Mouse (Mus musculus) forebrain, embryonic 16.5 days (tissue): ENCODE measurements around the gene Vmn1r3. TPM values are rescaled to one million over a fixed set of nuclear protein-coding genes. Genes with fewer than 3 reads are reported as not detected.
"Not testable (repeated sequence)": the region's sequence is repeated elsewhere in the genome, so short reads cannot be mapped to it uniquely, and the experiment has no call there.

Source experiments
- ATAC-seq: fragments of 200-750 bp; cut with Nextera tagmentation; 2 replicates; pipeline ENCODE4 v1.8.0; 2017; ENCODE audit warnings: mild to moderate bottlenecking, moderate library complexity
- H3K27ac ChIP-seq: fragments of 300-500 bp; sonication (generic); 2 replicates; pipeline ENCODE4 v1.5.1; 2014; ENCODE audit warnings: low read length, control low read depth
- H3K27me3 ChIP-seq: fragments of 300-500 bp; sonication (generic); replicated peaks from 2 replicates; pipeline ENCODE4 v1.6.1; 2014; ENCODE audit warnings: low read length; ENCODE audit not compliant: control insufficient read depth, insufficient read depth
- H3K36me3 ChIP-seq: fragments of 300-500 bp; sonication (generic); 2 replicates; pipeline ENCODE4 v1.6.1; 2014; ENCODE audit not compliant: control insufficient read depth, insufficient read depth
- H3K4me1 ChIP-seq: fragments of 300-500 bp; sonication (generic); replicated peaks from 2 replicates; pipeline ENCODE4 v1.6.1; 2014; ENCODE audit warnings: low read length; ENCODE audit not compliant: control insufficient read depth, insufficient read depth
- H3K4me2 ChIP-seq: fragments of 300-500 bp; sonication (generic); 2 replicates; pipeline ENCODE4 v1.6.1; 2014; ENCODE audit warnings: mild to moderate bottlenecking, low read length, control low read depth
- H3K4me3 ChIP-seq: fragments of 300-500 bp; sonication (generic); replicated peaks from 2 replicates; pipeline ENCODE4 v1.5.1; 2014; ENCODE audit warnings: mild to moderate bottlenecking, low read length, control low read depth
- H3K9ac ChIP-seq: fragments of 300-500 bp; sonication (generic); replicated peaks from 2 replicates; pipeline ENCODE4 v1.6.1; 2014; ENCODE audit warnings: low read depth, low read length, control low read depth
- H3K9me3 ChIP-seq: fragments of 300-500 bp; sonication (generic); 2 replicates; pipeline ENCODE4 v1.6.1; 2016; ENCODE audit warnings: low read length; ENCODE audit not compliant: control insufficient read depth
- WGBS: fragments of 180-500 bp; shearing (Covaris S2); extraction: QIAGEN DNeasy Blood & Tissue Kit; methylation state at CpG from one replicate; pipeline ENCODE4 v1.1.7; 2014; 5-methylcytosine and 5-hydroxymethylcytosine counted together
- polyA plus RNA-seq: library from polyadenylated mRNA; unstranded; fragments of >200 nt; fragmentation: Nextera tagmentation; extraction: Ambion mirVana; gene quantifications from 2 replicates; pipeline ENCODE4 v1.2.1, GENCODE M21; 2015

Vmn1r3 gene
- polyA plus RNA-seq, 1 experiment from 2014 or later, result not detected

DNA sequence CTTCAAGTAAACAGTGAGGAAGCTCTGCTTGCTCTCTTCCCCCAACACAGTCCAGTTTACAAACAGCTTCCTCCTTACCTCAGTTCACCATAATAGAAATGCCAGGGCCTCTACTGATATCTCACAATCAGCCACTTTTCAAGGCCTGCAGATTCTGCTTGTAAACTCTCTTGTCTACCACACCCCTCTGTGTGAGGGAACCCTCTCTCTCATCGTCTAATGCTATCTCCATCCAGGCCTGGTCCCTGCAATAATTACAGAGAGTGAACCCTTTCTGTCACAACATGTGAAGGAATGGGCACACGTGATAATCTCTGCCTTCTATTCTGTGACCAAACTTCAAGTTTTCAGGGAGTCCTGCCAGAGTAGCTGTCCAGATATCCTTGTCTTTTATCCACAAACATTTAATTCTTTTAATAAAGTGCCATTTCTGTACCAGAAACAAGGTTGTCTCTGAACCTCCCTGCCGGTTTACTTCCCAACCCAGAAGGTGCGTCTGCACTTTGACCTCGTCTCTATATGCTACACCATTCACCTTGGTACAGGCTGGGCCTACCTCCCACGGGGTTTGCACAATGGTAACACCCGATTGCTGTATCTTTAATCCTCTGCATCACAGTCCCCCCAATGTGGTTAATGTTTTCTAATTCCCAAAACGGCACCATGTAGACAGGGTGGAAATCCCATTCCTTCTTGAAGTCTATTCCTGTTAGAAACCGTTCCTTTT lies 38.5 kb upstream of the Vmn1r3 start:
- H3K36me3 ChIP-seq, H3K27ac ChIP-seq, H3K27me3 ChIP-seq, H3K4me3 ChIP-seq, H3K4me1 ChIP-seq, H3K9ac ChIP-seq, H3K4me2 ChIP-seq, ATAC-seq: not testable (repeated sequence)
- H3K9me3 ChIP-seq, result peaks cover 26% of the 10 kb centered on the region
- 63% methylated on average over 5 of the region's 9 CpGs for WGBS

DNA sequence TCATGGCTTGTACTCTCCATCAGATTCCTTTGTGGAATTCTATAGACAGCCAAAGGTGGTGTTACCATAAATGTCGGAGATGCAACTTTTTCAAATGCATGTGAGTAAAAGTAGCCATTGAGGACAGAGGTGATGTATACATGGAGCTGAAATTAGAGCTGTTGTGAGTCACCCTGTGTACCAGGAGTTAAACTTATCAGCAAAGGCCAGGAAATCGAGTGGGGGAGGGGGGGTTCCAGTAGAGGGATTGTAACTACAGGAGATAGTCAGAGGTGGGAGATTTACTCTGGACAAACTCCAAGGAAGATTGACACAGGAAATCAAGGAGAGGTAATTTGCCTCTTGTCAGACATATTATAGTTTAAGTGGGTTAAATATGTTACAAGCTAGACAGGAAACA lies 31.2 kb upstream of the Vmn1r3 start:
- ATAC-seq, H3K4me1 ChIP-seq, H3K36me3 ChIP-seq, H3K27ac ChIP-seq, H3K9ac ChIP-seq, H3K27me3 ChIP-seq, H3K4me2 ChIP-seq, H3K9me3 ChIP-seq, H3K4me3 ChIP-seq: not testable (repeated sequence)
- 66% methylated on average over 2 of the region's 2 CpGs for WGBS

DNA sequence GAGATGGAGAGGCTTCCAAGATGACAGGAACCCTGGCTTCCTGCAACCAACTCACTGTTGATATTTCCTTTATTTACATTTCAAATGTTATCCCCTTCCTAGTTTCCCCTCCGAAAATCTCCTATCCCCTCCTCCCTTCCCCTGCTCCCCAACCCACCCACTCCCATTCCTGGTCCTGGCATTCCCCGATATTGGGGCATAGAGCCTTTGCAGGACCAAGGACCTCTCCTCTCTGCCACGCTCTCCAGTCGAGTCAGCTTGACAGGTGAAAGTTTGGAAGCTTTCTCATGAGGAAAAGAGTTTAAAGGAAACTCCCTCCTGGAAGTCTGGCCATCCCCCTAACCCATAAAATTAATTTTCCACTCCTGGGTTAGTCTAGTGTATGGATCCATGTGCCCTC lies 28.2 kb upstream of the Vmn1r3 start:
- H3K9ac ChIP-seq, ATAC-seq, H3K27ac ChIP-seq, H3K36me3 ChIP-seq, H3K4me1 ChIP-seq, H3K27me3 ChIP-seq, H3K4me3 ChIP-seq, H3K9me3 ChIP-seq, H3K4me2 ChIP-seq: not testable (repeated sequence)
- 84% methylated on average over 3 of the region's 4 CpGs for WGBS

DNA sequence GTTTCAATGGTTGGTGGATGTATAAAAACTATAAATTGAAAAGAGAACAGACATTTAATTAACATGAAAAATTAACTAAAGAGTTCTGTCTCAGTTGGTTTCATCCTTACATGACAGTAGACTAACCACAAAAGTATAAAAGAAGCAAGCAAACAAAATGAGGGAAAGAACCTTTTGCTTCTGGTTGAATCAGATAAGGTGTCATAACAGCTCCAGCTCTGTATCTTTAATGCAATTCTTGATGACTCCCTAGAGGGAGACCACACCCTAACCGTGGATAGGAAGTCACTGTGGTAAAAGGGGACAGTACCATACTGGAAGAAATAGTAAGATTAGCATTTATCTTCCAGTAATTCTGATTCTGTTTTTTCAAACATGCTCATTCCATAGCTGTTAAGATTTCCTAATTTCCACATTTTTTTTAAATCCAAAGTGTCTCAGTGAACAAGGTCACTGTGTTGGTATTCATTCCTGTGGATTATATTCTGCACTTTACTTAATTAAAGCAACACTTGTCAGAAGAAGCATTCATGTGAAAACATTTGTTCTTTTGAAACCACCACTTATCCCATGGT lies 24.6 kb upstream of the Vmn1r3 start:
- H3K27ac ChIP-seq, ATAC-seq, H3K9ac ChIP-seq, H3K9me3 ChIP-seq, H3K36me3 ChIP-seq, H3K27me3 ChIP-seq, H3K4me3 ChIP-seq, H3K4me1 ChIP-seq, H3K4me2 ChIP-seq: not testable (repeated sequence)
- WGBS, result 50% methylated on average over 1 of the region's 1 CpGs

DNA sequence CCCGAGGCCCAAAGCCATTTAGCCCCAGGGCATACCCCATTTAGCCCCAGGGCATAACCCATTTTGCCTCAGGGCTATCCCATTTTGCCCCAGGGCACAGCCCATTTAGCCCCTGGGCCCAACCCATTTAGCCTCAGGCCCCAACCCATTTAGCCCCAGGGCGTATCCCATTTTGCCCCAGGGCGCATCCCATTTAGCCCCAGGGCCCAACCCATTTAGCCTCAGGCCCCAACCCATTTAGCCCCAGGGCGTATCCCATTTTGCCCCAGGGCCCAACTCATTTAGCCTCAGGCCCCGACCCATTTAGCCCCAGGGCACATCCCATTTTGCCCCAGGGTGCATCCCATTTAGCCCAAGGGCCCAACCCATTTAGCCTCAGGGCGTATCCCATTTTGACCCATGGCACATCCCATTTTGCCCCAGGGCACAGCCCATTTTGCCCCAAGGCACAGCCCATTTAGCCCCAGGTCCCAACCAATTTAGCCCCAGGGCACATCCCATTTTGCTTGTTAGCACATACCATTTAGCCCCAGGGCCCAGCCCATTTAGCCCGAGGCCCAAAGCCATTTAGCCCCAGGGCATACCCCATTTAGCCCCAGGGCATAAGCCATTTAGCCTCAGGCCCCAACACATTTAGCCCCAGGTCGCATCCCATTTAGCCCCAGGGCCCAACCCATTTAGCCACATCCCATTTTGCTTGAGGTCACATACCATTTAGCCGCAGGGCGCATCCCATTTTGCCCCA lies 8.2 kb downstream of the Vmn1r3 start:
- not testable (repeated sequence) for ATAC-seq

DNA sequence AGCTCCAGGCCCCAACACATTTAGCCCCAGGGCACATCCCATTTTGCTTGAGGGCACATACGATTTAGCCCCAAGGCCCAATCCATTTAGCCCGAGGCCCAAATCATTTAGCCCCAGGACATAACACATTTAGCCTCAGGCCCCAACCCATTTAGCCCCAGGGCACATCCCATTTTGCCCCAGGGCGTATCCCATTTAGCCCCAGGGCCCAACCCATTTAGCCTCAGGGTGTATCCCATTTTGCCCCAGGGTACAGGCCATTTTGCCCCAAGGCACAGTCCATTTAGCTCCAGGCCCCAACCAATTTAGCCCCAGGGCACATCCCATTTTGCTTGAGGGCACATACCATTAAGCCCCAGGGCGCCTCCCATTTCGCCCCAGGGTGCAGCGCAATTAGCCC lies 9.0 kb downstream of the Vmn1r3 start:
- not testable (repeated sequence) for H3K27ac ChIP-seq, ATAC-seq, H3K27me3 ChIP-seq, H3K36me3 ChIP-seq, H3K4me2 ChIP-seq, H3K9ac ChIP-seq, H3K4me3 ChIP-seq, H3K4me1 ChIP-seq
- WGBS, result 93% methylated on average over 6 of the region's 6 CpGs
- H3K9me3 ChIP-seq, result peaks cover 30% of the 10 kb centered on the region

More for the DNA sequence above, 8.2 kb downstream of the Vmn1r3 start:
- 89% methylated on average over 10 of the region's 10 CpGs for WGBS
- not testable (repeated sequence) for H3K4me3 ChIP-seq, H3K4me2 ChIP-seq, H3K36me3 ChIP-seq, H3K27ac ChIP-seq, H3K27me3 ChIP-seq, H3K4me1 ChIP-seq, H3K9ac ChIP-seq
- peaks cover 33% of the 10 kb centered on the region for H3K9me3 ChIP-seq

DNA sequence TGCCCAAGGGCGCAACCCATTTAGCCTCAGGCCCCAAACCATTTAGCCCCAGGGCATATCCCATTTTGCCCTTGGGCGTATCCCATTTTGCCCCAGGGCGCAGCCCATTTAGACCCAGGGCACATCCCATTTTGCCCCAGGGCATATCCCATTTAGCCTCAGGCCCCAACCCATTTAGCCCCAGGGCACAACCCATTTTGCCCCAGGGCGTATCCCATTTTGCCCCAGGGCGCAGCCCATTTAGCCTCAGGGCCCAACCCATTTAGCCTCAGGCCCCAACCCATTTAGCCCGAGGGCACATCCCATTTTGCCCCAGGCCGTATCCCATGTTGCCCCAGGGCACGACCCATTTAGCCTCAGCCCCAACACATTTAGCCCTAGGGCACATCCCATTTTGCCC lies 9.4 kb downstream of the Vmn1r3 start:
- not testable (repeated sequence) for H3K9ac ChIP-seq, H3K27ac ChIP-seq, H3K4me3 ChIP-seq, H3K4me1 ChIP-seq, H3K27me3 ChIP-seq, ATAC-seq, H3K36me3 ChIP-seq, H3K4me2 ChIP-seq
- 92% methylated on average over 5 of the region's 8 CpGs for WGBS
- peaks cover 28% of the 10 kb centered on the region for H3K9me3 ChIP-seq

DNA sequence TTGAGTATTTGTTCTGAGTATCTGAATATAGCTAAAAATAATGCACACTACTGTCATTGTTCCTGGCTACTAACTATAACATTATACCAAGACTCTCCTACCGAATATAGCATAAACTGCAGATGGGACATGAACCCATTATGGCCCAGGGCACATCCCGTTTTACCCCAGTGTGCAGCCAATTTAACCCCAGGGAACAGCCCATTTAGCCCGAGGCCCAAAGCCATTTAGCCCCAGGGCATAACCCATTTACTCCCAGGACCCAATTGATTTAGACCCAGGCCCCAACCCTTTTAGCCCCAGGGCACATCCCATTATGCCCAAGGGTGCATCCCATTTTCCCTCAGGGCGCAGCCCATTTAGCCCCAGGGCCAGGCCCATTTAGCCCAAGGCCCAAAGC lies 10.6 kb downstream of the Vmn1r3 start:
- ATAC-seq, H3K4me2 ChIP-seq, H3K27me3 ChIP-seq, H3K9ac ChIP-seq, H3K27ac ChIP-seq, H3K36me3 ChIP-seq, H3K4me3 ChIP-seq, H3K4me1 ChIP-seq: not testable (repeated sequence)
- peaks cover 20% of the 10 kb centered on the region for H3K9me3 ChIP-seq
- 80% methylated on average over 4 of the region's 4 CpGs for WGBS

DNA sequence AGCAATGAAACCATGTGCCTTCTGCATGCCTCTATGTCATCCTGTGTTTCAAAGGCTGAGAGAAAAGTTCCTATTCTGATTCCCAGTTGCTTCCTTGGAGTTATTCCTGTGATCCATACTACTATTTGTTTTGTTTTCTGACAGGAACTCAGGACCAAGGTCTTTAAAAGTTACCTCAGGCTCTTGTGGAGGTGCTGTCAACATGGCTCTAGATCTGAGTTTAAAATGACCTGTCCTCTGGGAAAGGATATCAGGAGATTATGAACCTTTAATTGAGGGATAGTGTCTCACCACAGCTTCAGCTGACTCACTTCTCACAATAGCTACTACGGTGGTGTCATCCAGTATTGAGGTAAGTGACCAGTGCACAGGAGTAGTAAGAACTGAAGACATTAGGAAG lies 18.1 kb downstream of the Vmn1r3 start, which contains the start of gene Vmn1r2:
Gene Vmn1r2 (plus strand): TSS at position 301 of the 400 bp plus-strand sequence.
- H3K4me3 ChIP-seq, H3K27me3 ChIP-seq, H3K4me1 ChIP-seq, ATAC-seq, H3K9me3 ChIP-seq, H3K27ac ChIP-seq, H3K4me2 ChIP-seq, H3K36me3 ChIP-seq, H3K9ac ChIP-seq: not testable (repeated sequence)
- no CpG with 5 or more reads among the region's 1 CpGs for WGBS
